Mouse (Mus musculus) megakaryocyte-erythroid progenitor cell, adult 5-6 weeks (primary cell): ENCODE measurements around the gene Mc1r. TPM values are rescaled to one million over a fixed set of nuclear protein-coding genes. Genes with fewer than 3 reads are reported as not detected.

Experiments
- ATAC-seq: replicated peaks from 2 replicates; pipeline ENCODE4 v1.8.0; 2016; ENCODE audit warnings: mild to moderate bottlenecking, inconsistent platforms; ENCODE audit not compliant: severe bottlenecking, poor library complexity, low FRiP score, low TSS enrichment
- total RNA-seq, 2 experiments: library from RNA; stranded (forward) in 1 of 2; stranded (reverse) in 1 of 2; fragments of 200-1000, 215-1000 nt in 1 of 2; fragments of >200 nt in 1 of 2; fragmentation: Nextera tagmentation in 1 of 2; gene quantifications; 2 replicates each; pipeline ENCODE4 v1.2.3; 2014 to 2017

The Mc1r gene
- total RNA-seq (2014; fragmentation: Nextera tagmentation) (0.92 and 1.7 TPM in 2 replicates), total RNA-seq (2017) (0.91 TPM in 1 of 2 replicates, not detected in the other)

DNA sequence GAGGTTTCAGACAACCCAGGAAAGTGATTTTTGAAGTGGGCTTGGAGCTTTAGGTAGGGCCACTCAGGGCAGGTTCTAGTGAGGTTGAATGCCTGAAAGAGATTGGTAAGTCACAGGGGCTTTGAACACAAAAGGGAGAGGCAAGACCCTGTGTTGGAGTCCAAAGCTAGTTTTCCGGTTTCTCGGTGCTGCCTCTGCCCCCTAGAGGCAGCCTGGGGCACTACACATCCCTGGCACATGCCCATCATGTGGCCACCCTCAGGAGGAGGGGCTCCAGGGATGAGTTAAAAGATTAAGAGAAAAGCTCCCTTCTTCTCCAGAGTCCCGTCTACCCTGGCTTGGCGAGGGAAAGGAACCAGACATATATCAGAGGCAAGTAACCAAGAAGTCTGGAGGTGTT, at the start of gene Mc1r:
Gene Mc1r, plus strand, starts transcription at position 322 of the 400 bp plus-strand sequence.
- ATAC-seq: peak; percentile 35

DNA sequence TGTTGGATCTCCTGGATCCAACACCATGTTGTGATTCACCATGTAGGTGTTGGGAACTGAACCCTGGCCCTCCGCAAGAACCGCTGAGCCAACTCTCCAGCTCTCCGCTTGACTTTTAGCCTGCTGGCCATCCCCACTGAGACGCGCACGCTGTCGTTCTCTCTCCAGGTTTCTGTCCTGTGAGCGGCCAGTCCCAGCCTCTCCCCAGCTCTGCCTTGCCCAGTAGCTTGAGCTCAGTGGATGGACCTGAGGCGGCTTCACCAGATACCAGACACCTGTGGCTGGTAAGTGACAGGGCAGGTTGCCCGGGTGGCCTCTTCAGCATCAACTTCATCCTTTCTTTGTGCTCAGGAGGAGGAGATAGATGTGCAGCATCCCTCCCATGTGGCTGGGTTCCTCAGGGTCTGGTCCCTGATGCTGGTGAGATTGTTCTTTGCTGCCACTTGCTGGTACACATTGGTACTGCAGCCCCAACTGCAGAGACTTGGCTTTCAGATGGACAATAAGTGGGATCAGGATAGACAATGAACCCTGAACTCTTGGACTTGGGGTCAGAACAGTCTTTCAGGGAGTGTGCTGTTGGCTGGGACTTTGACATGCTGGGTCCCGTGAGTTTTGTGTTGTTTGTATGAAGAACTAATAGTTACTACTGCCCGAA, 45.7 kb upstream of the Mc1r start:
- ATAC-seq: peak; percentile 69

DNA sequence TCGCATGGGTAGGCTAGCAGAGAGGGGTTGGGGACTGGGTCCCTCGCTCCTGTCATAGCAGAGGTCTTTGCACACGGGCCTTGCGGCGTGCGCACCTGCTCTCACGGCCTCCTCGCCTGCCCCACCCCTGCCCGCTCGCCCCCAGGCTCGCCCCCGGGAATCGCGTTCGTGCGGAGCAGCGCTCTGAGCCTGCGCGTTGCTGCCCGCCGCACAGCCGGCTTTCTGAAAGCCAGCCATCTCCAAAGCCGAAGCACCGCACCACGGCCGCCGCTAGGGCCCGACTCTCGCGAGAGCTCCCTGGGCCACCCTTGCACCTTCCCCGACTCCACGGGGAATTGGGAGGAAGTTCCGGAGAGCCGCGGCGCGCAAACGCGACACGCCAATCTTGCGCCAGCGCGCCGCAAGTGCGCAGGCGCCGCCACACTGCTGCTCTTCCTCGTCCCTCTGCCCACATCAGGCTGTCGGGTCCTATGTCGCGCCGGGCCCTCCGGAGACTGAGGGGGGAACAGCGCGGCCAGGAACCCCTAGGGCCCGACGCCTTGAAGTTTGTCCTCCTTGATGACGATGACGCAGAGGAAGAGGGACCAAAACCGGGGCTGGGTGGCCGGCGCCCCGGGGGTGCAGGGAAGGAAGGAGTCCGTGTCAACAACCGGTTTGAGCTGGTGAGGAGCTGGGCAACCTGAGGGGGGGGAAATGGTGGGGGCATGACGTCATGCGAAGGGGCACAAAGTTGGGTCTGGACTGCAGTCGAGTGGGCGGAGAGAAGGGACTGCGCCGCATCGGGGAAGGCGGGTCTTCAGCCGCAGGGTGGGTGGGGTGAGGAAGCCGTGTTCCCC, 33.3 kb upstream of the Mc1r start, which contains the start of gene Tcf25:
Gene Tcf25, plus strand, starts transcription at position 351 of the 836 bp plus-strand sequence.
- ATAC-seq: peak; percentile 81

DNA sequence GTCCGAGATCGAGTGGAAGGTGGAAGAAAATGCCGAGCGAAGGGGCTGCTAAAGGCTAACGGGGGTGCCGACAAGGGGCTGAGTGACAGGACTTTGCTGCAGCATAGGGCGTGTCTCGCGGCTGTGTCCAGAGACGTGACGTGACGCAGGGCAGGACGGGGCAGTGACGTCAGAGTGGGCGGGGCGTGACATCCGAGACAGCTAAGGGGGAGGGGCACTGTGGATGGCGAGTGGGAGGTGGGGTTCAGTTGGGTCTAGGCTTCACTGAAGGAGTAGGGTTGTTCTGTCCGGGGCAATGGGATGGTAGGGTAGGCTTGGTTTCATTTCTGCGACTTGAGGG, 32.7 kb upstream of the Mc1r start:
- ATAC-seq: peak; percentile 74

DNA sequence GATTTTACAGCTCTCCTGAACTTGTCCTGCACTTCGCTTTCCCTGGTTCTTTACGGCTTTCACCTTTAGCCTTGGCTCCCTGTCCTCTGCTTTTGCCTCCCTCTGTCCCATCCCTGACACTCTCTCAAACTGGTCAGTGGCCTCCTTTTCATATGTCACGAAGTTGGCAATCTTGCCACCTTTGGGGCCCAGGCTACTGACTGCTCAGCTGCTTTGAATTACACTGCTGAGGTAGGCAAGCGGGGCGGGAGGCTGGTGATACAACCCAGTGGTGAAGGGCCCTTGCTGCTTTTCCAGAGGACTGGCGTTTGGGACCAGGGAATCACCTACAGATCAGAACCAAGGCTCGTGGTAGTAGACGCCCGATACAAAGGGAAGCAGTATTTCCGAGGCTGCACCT, 31.2 kb upstream of the Mc1r start:
- ATAC-seq: no peak

DNA sequence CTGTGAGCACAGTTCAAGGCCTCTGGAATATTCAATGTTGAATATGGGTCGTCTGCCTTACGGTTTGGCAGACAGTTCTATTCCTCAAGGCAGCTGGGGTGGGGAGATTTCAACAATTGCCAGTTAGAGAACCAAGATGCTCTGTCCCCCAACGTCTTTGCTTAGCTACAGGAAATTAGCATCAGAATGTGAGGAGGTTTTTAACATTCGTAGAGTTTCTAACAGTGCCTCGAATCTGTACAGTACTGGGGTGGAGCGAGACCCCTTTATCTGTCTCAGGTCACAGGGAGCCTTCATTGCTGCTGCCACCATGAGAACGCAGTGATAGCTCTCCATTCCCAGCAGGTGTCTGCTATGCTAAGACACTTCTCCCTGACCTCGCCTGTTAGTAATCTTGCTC, 30.8 kb upstream of the Mc1r start:
- ATAC-seq: no peak

DNA sequence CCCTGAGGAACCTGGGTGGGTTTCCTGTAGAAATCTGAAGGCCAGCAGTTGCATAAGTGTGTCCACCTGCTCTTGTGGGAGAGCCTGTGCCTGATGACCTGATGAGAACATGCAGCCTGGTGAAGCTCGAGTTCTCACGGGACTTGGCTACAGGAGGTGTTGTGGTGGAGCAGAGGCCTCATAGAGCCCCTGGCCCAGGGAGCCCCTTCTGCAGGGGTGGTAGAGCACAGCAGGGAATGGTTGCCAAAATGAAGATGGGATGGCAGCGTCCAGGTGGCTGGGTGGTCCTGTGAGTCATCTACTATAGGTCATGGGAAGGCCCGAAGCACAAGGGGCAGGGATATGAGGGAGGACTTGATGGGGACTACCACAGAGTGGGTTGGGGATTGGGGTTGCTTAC, 25.2 kb upstream of the Mc1r start:
- no peak for ATAC-seq

DNA sequence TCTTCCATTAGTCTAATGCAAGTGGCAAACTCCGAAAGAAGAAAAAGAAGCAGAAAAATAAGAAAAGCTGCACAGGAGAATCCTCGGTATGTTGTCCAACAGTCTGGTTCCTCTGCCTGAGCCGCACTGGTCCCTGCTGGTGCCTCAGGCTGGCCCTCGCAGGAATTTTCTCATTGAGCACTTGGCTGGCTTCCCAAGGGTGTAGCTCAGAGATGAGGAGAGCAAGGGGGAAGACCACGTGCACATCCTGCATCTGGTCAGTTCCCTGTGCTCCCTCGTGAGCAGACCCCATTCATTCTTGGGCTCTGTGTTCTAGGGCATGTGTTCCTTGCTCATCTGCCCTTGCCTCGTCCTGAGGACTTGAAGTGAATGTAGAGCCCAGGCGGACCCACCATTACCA, 24.4 kb upstream of the Mc1r start:
- ATAC-seq: no peak

DNA sequence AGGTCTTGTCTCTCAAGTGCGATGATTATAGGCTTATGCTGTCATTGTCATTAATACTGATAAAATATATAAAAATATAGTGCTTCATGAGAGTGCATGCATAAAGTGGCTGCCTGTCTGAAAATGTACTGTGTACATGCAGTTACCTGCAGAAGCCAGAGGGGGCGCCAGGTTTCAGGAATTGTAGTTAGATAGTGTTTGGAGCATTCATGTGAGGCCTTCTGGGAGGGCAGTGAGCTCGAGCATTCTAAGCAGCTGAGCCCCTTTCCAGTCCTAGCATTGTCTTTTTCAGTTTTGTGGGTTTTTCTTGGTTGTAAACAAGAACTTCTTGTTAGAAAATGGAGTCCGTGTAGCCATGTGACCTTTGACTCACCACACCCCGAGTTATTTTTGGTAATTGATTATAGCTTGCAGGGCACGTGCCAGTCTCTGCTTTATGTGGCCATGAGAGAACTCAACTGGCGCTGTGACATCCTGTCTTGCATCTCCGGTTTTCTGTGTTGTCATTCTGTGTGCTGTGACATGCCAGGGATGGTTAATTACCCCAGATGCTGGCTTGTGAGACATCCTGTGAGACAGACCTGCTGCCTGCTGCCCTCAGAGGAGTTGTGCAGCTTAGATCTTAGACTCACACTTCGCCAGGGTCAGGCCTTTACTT, 21.9 kb upstream of the Mc1r start:
- ATAC-seq: peak; percentile 67; the same call in 1 of the 2 replicates

DNA sequence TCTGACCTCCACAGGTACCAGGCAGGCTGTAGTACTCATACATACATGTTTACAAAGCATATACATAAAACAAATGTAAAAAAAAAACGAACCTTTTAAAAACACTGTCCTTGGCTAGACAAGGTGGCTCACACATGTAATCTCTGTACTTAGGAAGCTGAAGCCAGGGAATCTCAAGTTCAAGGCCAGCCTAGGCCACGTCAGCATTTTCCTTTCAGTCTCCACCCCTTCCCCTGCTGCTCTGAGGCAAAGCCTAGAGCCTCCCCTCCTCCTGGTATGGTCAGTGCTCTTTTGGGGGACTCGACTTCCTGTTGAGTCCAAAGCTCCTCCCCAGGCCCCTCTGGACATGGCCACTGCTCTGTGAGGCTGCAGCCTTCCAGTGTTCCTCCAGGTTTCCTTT, 19.9 kb upstream of the Mc1r start:
- no peak for ATAC-seq

DNA sequence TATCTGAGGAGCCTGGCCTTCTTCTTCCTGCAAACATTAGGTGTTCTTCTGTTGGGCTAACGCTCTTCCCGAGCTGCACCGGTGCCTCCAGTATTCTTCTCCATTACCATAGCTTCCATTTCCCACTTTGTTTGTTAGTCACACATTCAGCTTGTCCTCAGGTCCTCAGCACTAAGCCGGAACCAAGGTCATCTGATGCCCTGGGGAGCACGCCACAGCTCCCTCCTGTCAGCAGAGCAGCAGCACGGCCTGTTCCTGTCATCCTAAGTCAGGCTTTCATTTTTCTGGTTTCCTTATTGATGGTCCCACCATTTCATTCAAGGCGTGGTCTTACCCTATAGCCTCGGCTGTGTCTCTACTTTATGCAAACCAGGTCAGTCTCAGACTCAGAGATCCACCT, 19.1 kb upstream of the Mc1r start:
- no peak for ATAC-seq

DNA sequence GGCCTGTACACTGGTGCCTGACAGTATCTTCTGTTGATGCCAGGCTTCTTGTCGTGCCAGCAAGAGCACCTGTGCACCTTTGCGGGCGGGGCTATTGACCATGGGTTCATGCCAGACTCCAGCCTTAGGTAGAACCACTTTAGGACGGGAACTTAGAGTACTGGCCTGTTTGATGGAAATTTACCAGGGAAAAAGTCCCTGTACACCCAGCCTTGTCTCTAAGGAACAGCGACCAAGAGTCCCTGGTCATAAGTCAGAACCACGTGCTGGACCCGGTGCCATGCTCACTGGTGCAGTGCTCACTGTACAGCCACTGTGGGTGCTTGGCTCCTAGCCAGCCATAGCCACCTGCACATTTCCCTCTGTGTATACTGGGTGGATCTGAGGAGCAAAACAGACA, 17.9 kb upstream of the Mc1r start:
- ATAC-seq: no peak

DNA sequence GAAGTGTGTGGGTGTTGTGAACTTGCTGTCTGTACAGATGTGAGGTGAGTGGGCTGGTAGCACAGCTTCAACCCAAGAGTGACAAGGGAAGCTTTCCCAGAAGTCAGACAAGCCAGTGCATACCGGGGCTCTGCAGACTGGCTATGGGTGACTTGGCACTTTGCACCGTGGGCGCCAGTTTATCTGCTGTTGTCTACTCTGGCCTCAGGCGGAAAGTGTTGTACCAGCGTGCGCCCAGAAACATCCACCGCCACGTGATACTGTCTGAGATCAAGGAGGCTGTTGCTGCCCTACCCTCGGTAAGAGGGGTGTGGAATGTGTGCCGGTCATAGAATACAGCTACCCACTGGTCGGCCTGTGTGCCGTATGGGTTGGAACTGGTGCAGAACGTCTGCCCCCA, 8.6 kb upstream of the Mc1r start:
- ATAC-seq: peak; percentile 74

DNA sequence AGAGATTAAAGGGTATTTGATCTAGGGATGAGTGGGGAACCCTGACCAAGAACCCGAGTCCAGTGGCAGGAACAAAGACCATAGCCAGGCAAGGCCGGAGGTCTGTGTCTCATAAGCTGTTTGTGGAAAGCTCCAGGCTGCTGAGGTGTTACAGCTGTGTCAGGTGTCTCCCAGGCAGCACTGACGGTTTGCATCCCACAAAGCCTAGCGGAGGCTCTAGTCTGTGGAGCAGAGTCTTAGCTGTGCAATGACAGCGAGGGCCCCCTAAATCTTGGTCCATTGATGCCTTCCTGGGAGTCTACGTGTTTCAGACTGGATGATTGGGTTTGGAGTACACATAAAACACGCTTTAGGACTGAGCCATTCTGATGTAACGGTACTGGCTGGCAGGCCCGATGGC, 5.0 kb upstream of the Mc1r start:
- no peak for ATAC-seq

DNA sequence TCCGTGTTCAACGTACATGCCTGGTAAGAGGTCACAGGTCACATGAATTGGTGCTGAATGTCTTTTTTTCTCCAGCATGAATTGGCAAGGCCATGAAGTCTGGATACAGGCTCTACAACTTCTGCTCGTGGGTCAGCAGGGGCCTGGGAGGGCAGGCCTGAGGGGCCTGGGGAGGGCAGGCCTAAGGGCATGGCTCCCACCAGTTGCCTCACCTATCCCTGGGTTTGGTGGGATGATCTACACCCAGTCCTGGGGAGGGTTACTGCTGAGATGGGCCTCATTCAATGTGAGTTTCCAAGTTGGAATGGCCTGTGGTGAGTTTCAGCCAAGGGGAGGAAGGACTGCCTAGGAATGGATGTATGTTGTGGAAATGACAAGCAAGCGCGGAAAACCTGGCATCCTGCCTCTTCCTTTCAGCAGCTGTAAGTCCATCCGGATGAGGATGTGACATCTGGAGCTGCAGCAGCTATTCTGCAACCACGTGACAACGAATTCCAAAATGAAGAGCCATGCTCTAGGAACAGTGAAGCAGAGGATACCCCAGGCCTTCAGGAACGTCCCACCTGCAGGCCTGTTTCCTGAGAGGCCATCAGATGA, 4.1 kb upstream of the Mc1r start:
- no peak for ATAC-seq

DNA sequence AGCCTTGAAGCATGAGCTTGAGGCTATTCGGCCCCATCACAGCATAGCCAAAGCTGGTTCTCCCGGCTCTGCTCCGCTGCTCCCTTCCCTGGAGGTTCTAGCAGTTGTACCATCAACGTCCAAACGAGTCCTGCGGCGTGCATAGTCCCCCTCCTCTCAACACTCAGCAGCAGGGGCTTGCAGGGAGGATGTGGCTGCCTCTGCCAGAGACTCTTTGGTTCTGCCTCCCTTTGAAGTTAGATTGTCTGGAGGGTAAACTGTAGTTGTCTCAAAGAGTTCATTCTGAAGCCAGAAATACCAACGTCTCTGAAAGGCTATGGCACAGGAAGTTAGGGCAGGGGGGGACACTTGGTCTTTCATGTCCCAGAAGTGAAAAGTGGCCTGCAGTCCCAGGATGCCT, 2.4 kb upstream of the Mc1r start:
- ATAC-seq: no peak

DNA sequence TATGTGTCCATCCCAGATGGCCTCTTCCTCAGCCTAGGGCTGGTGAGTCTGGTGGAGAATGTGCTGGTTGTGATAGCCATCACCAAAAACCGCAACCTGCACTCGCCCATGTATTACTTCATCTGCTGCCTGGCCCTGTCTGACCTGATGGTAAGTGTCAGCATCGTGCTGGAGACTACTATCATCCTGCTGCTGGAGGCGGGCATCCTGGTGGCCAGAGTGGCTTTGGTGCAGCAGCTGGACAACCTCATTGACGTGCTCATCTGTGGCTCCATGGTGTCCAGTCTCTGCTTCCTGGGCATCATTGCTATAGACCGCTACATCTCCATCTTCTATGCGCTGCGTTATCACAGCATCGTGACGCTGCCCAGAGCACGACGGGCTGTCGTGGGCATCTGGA, 705 bp downstream of the Mc1r start:
- ATAC-seq: no peak

DNA sequence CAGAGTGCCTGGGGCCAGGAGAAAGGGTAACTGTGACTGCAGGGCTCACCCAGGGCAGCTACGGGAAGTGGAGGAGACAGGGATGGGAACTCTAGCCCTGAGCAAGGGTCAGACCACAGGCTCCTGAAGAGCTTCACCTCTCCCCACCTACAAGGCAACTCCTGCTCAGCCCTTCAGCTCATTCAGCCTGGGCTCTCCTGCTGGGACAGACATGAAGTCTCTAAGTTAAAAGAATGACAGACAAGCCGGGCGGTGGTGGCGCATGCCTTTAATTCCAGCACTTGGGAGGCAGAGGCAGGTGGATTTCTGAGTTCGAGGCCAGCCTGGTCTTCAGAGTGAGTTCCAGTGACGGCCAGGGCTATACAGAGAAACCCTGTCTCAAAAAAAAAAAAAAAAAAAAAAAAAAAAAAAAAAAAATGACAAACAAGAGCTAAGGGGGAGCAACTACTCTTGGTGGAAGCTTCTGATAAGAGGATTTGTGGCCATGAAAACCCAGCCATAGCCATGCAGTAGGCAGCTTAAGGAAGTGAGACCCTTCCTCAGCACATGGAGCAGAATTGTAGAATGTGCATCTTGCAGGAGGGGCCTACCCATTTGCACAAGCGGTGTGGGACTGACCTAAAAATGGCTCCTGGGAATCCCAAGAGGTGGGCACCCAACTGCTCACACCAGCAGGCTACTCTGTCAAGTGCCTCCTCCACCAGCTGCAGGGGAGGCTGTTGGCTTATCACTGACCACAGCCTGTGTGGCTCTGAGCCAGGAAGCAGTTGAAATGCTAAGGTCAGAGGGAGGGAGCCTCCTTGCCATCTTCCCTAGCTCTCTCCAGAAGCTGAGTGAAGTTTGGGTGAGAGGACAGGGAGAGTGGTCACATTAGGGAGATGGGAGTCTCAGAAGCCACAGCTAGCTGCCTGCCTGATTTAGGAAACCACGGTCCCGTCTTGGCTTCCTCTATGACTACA, 2.0 kb downstream of the Mc1r start:
- ATAC-seq: peak; percentile 54

DNA sequence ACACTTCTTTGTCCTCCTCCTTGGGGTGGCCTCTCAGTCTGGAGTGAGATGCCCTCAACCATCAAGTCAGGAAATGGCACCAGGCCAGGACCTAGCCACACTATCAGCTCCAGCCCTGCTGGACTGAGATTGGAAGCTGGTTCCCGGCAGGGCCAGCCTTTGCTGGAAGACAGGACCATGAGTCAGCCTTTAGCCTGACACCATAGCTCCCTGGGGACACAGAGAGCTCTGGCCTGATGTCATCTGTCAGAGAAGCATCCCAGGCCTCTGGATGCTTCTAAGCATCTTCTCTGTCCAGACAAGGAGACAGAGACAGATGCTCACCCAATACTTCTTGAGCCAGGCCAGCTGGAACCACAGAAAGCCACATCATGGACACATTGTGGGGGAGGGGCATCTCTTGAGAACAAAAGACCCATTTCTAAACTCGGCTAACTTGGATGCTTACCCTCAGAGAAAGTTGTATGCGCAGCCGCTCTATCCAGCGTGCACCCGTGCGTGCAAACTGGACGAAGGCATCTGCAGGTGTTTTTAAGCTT, 3.2 kb downstream of the Mc1r start:
- ATAC-seq: peak; percentile 19
